Mouse (Mus musculus): ENCODE data around the gene Cd164.

The Cd164 gene

DNA sequence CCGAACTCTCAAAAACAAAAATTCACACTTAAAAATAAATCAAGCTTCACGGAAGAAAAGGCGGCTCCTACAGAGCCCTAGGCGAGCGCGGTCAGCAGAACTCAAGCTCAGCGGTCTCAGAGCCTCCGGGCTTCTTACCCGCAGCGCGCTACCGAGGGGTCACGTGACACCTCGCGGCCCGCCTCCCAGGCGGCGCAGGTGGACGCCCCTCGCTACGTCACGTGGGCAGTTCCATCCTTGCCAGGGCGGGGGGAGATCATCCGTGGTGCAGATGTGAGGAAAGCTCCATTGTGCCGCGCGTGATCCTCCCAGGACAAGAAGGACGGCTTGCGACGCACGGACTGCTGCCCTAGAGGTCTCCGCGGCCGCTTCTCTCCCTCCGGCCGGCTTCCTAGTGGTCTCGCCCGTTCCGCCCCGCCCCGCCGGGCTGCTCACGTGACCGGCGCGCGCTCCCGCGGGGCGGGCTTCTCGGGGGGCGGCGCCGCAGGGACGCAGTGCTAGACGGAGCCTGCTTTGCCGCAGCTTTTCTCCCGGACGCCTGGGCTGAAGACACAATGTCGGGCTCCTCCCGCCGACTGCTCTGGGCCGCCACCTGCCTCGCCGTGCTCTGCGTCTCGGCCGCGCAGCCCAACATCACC, at the start of gene Cd164:
TSS of gene Cd164 (plus strand) at position 434 of the 638 bp plus-strand sequence.
- peak; percentile 82 for DNase-seq (ENCODE audit: low read depth)

DNA sequence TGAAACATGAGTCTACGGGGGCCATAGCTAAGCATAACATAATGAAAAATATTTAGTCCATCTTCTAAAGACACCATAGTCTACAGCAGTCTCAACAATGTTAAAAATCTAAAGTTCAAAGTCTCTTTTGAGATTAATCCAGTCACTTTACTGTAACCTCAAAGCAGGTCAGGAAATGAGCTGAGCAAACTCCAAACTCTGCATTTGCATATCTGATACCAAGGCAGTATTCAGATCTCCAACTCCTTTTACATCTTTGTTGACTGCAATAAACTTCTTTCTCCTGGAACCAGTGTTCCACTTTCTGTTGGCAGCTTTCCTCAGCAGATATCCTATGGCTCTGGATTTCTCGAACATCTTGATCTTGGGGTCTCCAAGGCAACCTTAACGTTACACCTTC, 48.5 kb upstream of the Cd164 start:
- no peak for DNase-seq (ENCODE audit: low read depth)

DNA sequence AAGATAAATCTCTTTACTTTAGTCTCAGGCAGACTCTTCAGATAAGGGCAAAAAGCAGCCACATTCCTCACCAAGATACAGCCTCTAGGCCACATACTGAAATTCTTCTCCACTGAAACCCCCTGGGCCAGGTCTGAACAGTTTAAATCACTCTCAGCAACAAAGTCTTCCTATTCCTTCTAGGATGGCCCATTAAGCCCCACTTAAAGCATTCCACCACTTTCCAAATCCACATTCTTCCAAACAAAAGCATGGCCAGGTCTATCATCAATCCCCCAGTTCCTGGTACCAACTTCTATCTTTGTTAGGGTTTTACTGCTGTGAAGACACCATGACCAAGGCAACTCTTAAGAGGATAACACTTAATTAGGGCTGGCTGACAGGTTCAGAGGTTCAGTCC, 46.7 kb upstream of the Cd164 start:
- DNase-seq (ENCODE audit: low read depth), result no peak

DNA sequence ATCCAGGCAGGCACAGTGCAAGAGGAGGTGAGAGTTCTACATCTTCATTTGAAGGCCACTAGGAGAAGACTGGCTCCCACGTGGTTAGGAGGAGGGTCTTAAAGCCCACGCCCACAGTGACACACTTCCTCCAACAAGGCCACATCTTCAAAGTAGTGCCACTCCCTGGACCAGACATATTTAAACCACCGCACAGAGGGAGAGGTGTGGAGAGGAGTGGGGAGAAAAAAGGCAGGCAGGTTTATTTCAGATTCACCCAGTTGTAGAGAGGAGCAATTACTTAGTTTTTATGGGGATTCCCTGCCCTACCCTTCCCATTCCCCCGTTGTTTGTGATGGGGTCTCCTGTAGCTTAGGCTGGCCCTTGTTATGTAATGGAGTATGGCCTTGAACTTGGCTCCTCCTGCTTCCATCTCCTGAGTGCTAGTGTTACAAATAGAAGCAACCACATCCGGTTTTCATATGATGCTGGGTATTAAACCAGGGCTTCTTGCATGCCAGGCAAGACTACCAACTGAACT, 46.2 kb upstream of the Cd164 start:
- DNase-seq (ENCODE audit: low read depth), result no peak

DNA sequence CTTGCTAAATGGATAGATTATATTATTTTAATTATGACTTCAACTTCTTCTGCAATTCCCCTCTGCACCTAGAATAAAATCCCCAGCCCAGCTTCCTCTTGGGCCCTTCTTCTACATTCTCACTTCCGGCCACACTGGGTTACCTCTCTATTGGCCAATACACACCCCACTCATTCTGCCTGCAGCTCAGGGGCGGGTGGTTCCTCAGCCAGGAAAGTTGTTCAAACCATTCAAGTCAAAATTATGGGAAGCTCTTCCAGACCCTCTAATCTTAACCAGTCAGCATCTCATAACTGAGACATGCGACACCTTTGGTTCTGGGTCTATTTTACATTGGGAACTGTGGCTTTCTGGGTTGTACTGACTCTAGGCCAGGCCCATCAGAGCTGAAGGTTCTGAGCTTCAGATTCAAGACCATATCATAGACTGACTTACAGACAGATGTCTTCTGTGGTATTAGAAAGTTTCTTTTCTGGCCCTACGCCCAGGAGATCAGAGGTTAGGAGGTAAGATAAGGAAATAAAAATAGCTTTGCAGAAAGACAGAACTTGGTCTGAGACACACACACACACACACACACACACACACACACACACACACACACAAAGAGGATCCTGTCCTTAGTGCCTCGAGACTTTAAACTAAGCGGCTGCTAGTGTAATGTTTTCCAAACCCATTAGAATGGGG, 45.3 kb upstream of the Cd164 start:
- DNase-seq (ENCODE audit: low read depth), result no peak

DNA sequence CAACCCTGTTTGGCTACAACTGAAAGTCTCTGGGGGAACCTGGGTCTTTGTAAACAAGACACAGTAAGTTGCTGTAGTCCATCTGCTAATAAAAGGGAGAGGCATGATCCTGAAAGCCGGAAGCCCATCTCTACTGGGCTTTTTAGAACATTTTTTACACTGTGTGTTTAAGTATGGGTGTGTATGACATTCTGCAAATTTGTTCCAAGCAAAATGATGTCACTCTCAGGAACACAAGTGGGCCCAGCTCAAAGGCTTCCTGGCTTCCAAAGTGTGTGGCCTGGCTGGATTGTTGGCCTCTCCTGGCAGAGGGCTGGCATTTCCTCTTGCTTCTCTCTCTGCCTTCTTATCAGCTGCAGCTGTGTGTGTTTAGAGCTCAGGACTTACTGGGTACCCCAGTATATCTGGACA, 44.2 kb upstream of the Cd164 start:
- no peak for DNase-seq (ENCODE audit: low read depth)

DNA sequence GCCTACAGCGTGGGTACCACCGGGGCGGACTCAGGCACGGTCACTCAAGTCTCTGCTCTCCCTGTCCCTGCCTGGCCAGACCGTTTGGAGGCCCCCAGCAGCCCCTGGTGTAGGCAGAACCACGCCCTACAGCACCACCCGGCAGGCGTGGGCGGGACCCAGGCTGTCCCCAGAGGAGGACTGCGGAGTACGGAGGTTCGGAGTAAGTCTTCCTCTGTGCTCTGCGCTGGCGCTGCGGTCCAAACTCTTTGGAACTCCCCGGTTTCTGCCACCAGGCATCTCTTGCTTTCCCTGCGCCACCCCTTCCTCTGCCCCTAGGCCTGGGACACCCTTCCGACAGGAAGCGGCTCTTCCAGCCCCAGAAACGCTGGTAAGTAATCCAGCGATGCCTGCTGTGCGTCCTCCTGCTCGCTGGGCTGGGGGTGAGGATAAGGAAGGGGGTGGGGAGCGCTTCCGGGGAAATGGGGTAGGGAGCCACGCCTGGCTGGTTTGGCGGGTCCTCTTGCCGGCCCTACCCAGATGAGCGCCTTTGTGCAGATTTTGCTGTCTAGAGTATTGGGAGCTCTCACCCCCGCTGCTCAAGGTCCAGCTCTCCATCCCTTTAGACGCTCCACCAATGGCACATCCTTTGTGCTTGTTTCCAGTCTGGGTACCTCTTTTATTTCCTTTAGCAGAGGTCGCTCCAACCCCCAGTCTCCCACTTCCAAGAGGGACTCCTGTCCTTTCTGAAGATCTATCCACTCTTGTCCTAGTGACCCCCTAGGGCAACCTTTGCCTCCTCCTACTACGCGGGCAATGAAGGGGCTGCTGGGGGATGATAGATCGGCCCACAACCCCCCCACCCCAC, 42.8 kb upstream of the Cd164 start, which contains the start of gene Mical1:
TSS of gene Mical1 (plus strand) at position 144 of the 847 bp plus-strand sequence.
- DNase-seq (ENCODE audit: low read depth), result no peak

DNA sequence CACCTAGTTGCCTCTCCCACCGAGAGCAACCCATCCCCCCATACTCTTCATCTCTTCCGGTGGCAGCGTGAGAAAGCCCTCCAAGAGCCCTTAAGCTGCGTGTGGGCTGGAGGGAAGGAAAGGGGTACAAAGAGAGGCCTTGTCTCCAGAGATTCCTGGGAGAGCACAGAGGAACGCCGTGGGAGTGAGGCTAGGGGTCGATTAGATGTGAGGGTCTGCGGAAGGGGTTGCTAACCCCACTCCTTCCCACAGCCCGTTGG, 42.3 kb upstream of the Cd164 start:
- no peak for DNase-seq (ENCODE audit: low read depth)

DNA sequence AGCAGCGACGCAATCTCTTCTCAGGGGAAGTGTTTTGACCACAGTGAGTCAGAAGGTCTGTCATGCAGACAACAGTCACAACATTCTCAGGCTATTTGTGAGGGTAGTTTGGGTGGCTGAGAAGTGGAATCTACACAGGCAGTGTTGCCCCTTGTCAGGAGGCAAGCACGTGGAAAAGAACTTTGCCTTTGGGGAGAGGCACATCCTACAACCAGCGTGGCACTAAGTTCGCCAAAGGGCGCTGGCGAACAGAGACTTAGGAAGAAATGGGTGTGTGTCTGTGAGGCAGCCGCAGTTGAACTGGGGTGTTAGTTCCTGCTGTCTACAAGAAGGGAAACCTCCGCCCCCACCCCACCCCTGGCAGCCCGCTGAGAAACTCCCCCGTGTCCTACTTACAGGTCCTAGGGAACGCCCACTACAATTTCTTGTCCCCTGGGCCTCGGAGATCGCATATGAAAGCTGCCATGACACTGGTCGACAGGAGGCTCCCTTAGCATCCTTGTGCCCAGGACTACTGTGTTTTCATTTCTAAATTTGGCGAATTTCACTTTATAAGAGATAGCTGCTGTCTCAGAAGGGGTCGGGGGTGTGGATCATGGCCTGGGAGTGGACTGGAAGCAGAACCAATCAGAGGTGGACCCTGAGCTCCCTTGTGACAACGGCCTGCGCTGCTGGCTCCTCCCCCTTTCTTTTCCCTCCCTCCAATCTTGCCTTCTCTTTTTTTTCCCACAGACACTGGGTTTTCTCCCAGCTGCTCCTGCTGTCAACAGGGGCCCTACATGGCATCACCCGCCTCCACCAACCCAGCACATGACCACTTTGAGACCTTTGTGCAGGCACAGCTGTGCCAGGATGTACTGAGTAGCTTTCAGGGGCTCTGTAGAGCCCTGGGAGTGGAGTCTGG, 41.7 kb upstream of the Cd164 start:
- peak; percentile 75 for DNase-seq (ENCODE audit: low read depth)

DNA sequence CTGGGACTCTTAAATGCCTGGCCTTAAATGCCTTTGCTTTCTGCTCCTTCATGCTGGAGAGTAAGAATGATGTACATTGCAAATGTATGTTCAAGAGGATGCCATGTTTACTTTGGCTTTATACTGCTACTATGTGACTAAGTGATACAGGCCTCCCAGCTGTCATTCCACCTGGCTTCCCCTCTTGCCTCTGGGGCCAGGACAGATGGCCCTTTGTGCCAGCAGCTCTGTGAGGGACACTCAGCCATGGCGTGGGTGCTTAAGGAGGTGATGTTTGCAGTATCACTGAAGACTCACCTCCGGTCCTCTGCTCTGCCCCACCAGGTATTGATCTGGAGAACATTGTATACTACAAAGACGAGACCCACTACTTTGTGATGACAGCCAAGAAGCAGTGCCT, 39.3 kb upstream of the Cd164 start:
- DNase-seq (ENCODE audit: low read depth), result no peak

DNA sequence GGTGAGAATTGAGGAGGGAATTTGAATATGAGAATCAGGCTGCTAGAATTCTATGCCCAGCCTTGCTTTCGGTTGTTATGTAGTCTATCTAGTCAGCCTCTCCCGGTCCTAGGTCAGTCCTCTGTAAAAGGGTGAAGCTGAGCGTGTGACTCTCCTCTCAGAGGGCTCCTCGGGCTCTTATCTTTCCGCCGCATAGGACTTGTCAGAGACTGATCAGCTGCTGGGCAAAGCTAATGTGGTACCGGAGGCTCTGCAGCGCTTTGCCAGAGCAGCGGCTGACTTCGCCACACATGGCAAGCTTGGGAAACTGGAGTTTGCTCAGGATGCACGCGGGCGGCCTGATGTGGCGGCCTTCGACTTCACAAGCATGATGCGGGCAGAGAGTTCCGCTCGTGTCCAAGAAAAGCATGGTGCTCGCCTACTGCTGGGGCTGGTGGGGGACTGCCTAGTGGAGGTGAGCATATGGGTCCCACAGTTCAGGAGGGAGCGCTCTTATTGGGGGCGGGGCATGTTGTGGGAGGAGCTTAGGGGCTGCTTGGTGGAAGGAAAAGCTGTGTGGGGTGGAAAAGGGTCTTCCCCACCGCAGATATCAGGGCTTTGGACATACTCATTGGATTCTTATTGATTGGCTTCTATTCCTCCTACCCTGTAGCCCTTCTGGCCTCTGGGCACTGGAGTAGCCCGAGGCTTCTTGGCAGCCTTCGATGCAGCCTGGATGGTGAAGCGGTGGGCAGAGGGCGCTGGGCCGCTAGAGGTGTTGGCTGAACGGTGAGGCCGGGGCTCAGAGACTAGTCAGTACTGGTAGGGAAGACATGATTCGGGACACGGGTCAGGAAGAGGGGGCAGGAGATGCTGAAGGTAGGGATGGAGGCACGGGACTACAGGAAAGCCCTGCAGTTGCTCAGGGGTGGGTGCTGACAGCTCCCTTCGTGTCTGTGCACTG, 38.0 kb upstream of the Cd164 start:
- no peak for DNase-seq (ENCODE audit: low read depth)

DNA sequence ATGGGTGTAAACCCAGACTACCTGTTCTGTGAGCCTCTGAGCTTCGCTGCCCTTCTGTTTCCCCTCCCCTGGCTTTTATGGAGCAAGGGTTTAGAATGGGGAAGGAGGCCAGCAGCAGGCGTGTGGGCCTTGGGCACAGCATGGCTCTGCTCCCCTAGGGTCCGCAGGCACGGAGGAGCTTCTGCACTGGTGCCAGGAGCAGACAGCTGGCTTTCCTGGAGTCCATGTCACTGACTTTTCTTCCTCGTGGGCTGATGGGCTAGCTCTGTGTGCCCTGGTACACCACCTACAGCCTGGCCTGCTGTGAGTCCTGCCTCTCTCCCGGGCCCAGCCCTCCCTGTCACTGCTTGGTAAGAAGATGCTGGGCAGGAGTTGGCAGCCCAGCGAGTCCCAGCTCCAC, 36.8 kb upstream of the Cd164 start:
- no peak for DNase-seq (ENCODE audit: low read depth)

DNA sequence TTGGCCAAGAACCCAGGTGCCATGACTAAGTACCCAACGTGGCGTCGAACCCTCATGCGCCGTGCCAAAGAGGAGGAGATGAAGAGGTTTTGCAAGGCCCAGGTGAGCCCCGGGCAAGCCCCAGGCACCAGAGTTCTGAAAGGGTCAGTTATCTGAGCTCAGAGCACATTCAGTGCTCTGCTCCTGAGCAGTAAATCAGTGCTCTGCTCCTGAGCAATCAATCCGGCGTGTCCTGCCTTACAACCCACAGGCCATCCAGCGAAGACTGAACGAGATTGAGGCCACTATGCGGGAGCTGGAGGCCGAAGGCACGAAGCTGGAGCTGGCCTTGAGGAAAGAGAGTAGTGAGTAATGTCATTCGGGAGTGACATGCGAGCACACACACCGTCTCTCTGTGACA, 33.4 kb upstream of the Cd164 start:
- no peak for DNase-seq (ENCODE audit: low read depth)

DNA sequence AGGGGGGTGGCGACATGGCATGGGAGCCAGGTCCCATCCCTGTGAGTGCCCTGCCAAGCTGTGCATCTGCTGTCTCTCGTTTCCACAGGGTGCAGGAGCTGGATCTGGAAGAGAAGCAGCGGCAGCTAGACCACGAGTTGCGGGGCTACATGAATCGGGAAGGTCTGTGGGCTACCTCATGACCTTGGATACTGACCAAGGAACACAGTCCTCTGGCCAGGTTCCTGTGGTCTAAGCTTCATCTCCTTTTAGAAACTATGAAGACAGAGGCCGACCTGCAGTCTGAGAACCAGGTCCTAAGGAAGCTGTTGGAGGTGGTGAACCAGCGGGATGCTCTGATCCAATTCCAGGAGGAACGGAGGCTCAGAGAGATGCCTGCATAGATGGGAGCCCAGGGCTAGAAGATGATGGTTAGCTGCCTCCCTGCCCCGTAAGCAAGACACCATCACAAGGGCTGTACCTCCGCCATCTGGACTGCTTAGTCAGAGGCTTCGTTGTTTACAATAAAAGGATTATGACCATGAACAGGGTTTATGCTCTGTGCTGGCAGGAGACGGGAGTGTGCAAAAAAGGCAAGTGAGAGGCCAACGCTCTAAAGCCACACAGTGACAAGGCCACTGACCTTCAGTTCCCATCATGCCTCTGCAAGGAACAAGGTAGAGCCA, 32.6 kb upstream of the Cd164 start:
- DNase-seq (ENCODE audit: low read depth), result no peak

DNA sequence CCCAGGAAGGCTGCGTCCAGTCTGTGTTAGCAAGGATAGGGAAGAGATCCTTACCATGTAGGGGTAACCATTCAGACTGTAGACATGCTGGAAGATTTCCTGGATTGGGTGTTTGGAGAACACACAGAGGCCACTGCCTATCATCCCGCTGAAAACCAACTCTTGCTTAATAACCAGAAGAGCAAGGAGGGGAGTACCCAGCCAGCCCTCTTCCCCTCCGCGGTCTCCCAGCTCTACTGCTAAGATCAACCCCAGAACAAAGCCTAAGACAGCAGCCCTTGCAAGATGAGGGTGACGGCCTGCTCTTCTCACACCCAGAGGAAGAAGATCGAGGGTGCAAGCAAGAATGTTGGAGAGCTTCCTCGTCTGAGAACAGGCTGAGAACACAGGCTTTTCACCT, 30.3 kb upstream of the Cd164 start:
- DNase-seq (ENCODE audit: low read depth), result no peak

DNA sequence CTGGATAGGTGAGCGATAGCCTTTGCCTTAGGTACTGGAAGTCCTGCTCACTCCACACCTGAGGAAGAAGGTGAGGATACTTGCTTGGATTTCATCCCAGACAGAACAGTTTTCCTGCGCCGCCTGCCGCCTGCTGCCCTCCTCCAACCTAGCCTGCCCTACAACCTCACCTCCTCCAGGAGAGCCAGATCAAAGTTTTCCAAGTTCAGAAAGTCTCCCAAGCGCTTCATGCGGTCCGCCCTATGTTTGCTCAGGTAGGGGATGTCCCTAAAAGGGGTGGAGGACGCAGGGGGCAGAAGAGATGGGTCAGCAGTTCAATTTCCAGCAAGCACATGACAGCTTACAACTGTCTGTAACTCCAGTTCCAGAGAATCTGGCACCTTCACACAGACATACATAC, 29.9 kb upstream of the Cd164 start:
- no peak for DNase-seq (ENCODE audit: low read depth)

DNA sequence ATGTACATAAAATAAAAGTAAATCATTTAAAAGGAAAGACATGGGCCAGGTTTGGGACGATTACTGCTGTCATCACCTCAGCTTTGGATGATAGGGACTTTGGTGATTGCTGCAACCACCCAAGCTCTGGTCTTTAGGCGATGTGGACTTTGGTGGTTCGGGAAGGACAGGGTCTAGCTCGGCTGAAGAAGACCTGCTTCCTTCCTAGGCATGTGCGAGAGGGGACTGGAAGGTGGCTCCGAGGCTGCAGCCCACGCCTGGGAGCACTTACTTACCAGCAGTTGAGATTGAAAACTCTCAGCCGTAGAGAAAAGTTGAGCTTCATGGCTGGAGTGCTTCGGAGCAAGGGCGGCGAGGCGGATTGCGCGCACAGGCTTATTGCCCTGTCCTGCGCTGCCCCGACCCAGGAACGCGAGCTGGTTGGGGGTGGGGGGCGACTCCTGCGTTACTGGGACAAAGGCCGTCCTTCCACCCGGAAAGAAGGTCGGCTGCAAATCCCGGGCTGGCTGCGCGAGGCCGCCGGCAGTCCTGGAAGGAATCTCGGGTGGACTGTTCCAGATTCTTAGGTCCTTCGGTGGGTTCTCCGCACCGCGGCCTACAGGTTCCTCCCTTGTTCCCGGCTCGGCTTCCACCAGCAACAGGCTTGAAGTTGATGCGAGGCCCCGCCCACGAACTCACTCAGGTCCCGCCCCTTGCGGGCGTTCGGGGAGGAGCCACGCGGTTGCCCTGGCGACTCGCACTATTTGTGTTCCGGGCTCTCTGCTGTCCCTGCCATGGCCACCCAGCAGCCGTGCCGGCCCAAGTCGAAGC, 29.3 kb upstream of the Cd164 start, which contains the start of the genes Smpd2 and Ppil6:
TSS of gene Smpd2 (minus strand) at position 662 of the 810 bp plus-strand sequence.
TSS of gene Ppil6 (plus strand) at position 732 of the 810 bp plus-strand sequence.
- peak; percentile 90 for DNase-seq (ENCODE audit: low read depth)

DNA sequence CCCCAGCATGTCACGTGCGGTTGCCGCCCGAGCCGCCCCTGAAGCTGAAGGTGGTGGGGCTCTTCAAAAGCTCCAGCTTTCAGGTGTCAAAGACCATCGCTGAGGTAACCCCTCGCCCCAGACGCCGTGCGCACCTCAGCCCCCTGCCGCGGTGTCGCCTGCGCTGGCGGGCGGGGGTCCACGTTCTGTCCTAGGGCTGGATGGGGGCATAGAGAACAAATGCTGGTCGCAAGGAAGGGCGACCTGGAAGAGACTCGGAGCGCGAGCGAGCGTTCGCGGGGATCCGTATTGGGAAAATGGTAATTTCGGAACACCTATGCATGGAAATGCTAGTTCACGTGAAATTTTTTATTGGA, 28.7 kb upstream of the Cd164 start:
- DNase-seq (ENCODE audit: low read depth), result no peak

DNA sequence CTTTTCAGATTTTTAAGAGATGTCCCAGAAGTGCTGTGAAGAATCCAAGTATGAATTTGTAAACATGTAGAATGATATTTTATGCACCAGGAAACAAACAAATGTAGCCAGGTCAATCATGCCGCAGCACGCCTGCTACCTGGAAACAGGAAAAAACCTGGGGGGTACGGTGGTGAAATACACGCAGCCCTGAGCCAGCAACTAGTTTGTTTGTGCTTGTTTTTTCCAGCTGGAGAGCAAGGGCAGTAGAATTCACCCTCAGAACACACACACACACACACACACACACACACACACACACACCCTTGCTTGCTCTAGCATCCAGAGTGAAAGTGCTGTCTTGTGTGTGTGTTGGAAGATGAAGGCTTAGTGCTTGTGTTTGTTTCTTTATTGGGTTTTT, 28.1 kb upstream of the Cd164 start:
- no peak for DNase-seq (ENCODE audit: low read depth)

Measured in c-Kit-positive CD71-negative TER-119-negative erythroid progenitor cells, embryonic 14.5 days (primary cell).